Mouse (Mus musculus): ENCODE results near the gene Prkcb.

DNA sequence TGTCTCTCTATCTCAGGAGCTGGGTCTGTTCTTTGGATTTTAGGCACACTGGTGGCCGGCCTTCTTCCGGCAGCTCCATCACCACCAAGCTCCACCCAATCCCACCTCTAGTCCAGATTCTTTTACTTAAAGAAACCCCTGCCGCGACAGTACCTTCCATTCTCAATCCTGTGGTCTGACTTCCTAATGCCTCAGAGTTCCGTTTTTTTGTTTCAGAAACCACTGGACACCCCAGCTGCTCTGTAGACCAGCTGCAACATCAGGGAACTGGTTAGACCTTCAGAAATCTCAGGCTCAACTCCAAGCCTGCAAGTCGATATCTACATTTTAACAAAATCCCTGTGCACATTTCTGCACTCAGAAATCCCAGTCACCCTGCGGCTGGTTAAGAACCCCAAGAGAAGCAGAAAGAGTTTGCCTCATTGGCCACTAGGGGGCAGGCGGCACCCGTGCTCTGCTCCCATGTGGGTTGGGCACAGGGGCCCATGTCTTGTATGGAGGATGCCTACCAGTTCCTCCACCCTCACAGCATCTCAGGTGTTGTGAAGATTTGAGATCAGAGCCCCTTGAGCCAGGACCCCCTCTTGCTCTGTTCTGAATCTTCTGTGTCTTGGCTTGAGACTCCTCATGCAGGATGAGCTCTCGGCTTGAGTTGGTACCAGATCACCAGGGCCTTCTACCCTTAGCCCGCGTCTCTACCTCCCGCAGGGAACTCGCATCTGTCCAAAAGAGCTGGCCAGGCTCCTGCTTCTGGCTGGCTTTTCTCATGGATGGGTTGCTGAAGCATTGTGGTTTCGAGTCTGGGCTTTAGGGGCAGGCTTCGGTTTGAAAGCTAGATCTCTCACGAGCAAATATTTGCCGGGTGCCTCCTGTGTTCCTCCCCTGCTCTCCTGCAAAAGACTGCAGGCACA is 182.1 kb downstream of the Prkcb start:
- TF ChIP-seq CTCF (IDR thresholded peaks at IDR 0.05; ENCODE audit: low read depth, low read length): peak; percentile 93
- TF ChIP-seq POLR2A (IDR thresholded peaks at IDR 0.05; ENCODE audit: insufficient read depth, low read length): no peak
